8 mouse cellular contexts compared by ENCODE assay signal in genomic region chr6:72926755-72927482, GRCm38 (mm10). TPM values are rescaled to one million over a fixed set of nuclear protein-coding genes. Genes with fewer than 3 reads are reported as not detected.
A peak's percentile ranks its signal among the peaks of the same experiment; 100 is the strongest.
DNase-seq lines count a peak whose midpoint lies in the region; ATAC-seq and TF ChIP-seq lines count a peak whose summit lies in the region.

No protein-coding gene starts in this region.

- TF ChIP-seq CTCF in heart, postnatal 0 days (IDR thresholded peaks at IDR 0.05; ENCODE audit: low read depth), result no peak
- no peak for TF ChIP-seq CTCF in small intestine, adult 2 months (IDR thresholded peaks at IDR 0.05; ENCODE audit: extremely low read depth, insufficient read length, insufficient replicate concordance, low read depth, low read length)

- no peak overlapping the region for H3K9ac ChIP-seq in ES-E14 (ENCODE audit: insufficient read depth, low read depth, low read length, poor library complexity, severe bottlenecking)
- H3K9ac ChIP-seq in embryonic facial prominence, embryonic 12.5 days, result no peak overlapping the region
- no peak overlapping the region for H3K9ac ChIP-seq in heart, postnatal 0 days (replicated peaks; ENCODE audit: low read depth, low read length)
- no peak overlapping the region for H3K9ac ChIP-seq in limb, embryonic 14.5 days (ENCODE audit: low read depth, low read length, severe bottlenecking)

- H3K27me3 ChIP-seq in embryonic facial prominence, embryonic 12.5 days, result no peaks in the 10 kb centered on the region
- no peaks in the 10 kb centered on the region for H3K27me3 ChIP-seq in heart, postnatal 0 days (ENCODE audit: control insufficient read depth, insufficient read depth, low read length)
- H3K27me3 ChIP-seq in limb, embryonic 14.5 days (ENCODE audit: control insufficient read depth, insufficient read depth, low read length), result no peaks in the 10 kb centered on the region
- no peaks in the 10 kb centered on the region for H3K27me3 ChIP-seq in small intestine, adult 2 months (ENCODE audit: control insufficient read depth, insufficient read depth, low read length)

- peaks cover 4 to 5% of the 10 kb centered on the region in 2 experiments for H3K4me1 ChIP-seq in ES-E14 (ENCODE audit: control insufficient read depth in 2 of 2, insufficient read depth in 2 of 2, low read length in 2 of 2, poor library complexity in 1 of 2)
- peaks cover 5% of the 10 kb centered on the region; the same call in 1 of the 2 replicates for H3K4me1 ChIP-seq in embryonic facial prominence, embryonic 12.5 days
- H3K4me1 ChIP-seq in heart, postnatal 0 days (ENCODE audit: control insufficient read depth, insufficient read depth), result peaks cover 15% of the 10 kb centered on the region
- H3K4me1 ChIP-seq in limb, embryonic 14.5 days (ENCODE audit: control insufficient read depth, insufficient read depth, low read length), result peaks cover 8% of the 10 kb centered on the region
- H3K4me1 ChIP-seq in small intestine, adult 2 months (ENCODE audit: control insufficient read depth, insufficient read depth, insufficient read length, low read length), result peaks cover 17% of the 10 kb centered on the region; the same call in 1 of the 2 replicates

- H3K36me3 ChIP-seq in ES-E14 (ENCODE audit: control insufficient read depth, insufficient read depth, low read length, poor library complexity, severe bottlenecking), result no peaks in the 10 kb centered on the region
- H3K36me3 ChIP-seq in embryonic facial prominence, embryonic 12.5 days, result no peaks in the 10 kb centered on the region
- H3K36me3 ChIP-seq in heart, postnatal 0 days (replicated peaks; ENCODE audit: control insufficient read depth, insufficient read depth, low read length), result no peaks in the 10 kb centered on the region
- H3K36me3 ChIP-seq in limb, embryonic 14.5 days (ENCODE audit: control insufficient read depth, insufficient read depth, low read length), result no peaks in the 10 kb centered on the region
- H3K36me3 ChIP-seq in small intestine, adult 2 months (ENCODE audit: control insufficient read depth, insufficient read depth, low read length), result no peaks in the 10 kb centered on the region

- H3K4me2 ChIP-seq in embryonic facial prominence, embryonic 12.5 days (replicated peaks), result no peak overlapping the region
- H3K4me2 ChIP-seq in heart, postnatal 0 days (ENCODE audit: low read depth, low read length), result no peak overlapping the region
- no peak overlapping the region for H3K4me2 ChIP-seq in limb, embryonic 14.5 days (replicated peaks; ENCODE audit: low read depth, low read length, severe bottlenecking)

- ATAC-seq in embryonic facial prominence, embryonic 12.5 days (ENCODE audit: insufficient number of reproducible peaks, insufficient read depth, low FRiP score, low TSS enrichment), result peak; percentile 64; the same call in 1 of the 2 replicates
- ATAC-seq in heart, postnatal 0 days (ENCODE audit: insufficient read depth, low read depth), result peak; percentile 94
- ATAC-seq in limb, embryonic 14.5 days (ENCODE audit: low FRiP score, low read depth), result peak; percentile 62; the same call in 1 of the 2 replicates

- TF ChIP-seq POLR2A in limb, embryonic 14.5 days (IDR thresholded peaks at IDR 0.05; ENCODE audit: borderline replicate concordance, extremely low read depth, insufficient read depth, insufficient read length), result no peak
- TF ChIP-seq POLR2A in small intestine, adult 2 months (IDR thresholded peaks at IDR 0.05; ENCODE audit: low read depth, low read length), result no peak

- TF ChIP-seq EP300 in heart, postnatal 0 days (IDR thresholded peaks at IDR 0.05; ENCODE audit: low read depth), result peak; percentile 71; the same call in 1 of the 2 replicates

- peak overlapping the region; percentile 84 for H3K27ac ChIP-seq in ES-E14 (ENCODE audit: insufficient read depth, low read depth, low read length, poor library complexity, severe bottlenecking)
- no peak overlapping the region for H3K27ac ChIP-seq in embryonic facial prominence, embryonic 12.5 days
- H3K27ac ChIP-seq in heart, postnatal 0 days (ENCODE audit: low read depth), result peak overlapping the region; percentile 73
- H3K27ac ChIP-seq in limb, embryonic 14.5 days (replicated peaks; ENCODE audit: low read depth, low read length), result no peak overlapping the region
- peak overlapping the region; percentile 38; the same call in 1 of the 2 replicates for H3K27ac ChIP-seq in small intestine, adult 2 months (ENCODE audit: insufficient read depth, low read depth, low read length)

- no peak overlapping the region for H3K4me3 ChIP-seq in ES-E14 (ENCODE audit: insufficient read depth in 1 of 2, low read depth in 1 of 2, low read length in 2 of 2, poor library complexity in 1 of 2, severe bottlenecking in 1 of 2)
- H3K4me3 ChIP-seq in embryonic facial prominence, embryonic 12.5 days, result no peak overlapping the region
- H3K4me3 ChIP-seq in heart, postnatal 0 days (ENCODE audit: low read depth, low read length), result no peak overlapping the region
- no peak overlapping the region for H3K4me3 ChIP-seq in limb, embryonic 14.5 days (replicated peaks; ENCODE audit: low read length)
- no peak overlapping the region for H3K4me3 ChIP-seq in small intestine, adult 2 months (ENCODE audit: low read depth, low read length)

- 11% methylated on average over 9 of the region's 9 CpGs for WGBS in embryonic facial prominence, embryonic 12.5 days
- WGBS in heart, postnatal 0 days, result 11% methylated on average over 9 of the region's 9 CpGs
- WGBS in limb, embryonic 14.5 days, result 14% methylated on average over 9 of the region's 9 CpGs
- 18% methylated on average over 9 of the region's 9 CpGs for WGBS in small intestine, adult 2 months

- peaks cover 3% of the 10 kb centered on the region; the same call in 1 of the 2 replicates for H3K9me3 ChIP-seq in ES-E14 (ENCODE audit: control insufficient read depth, insufficient read depth, low read depth, low read length)
- no peaks in the 10 kb centered on the region for H3K9me3 ChIP-seq in embryonic facial prominence, embryonic 12.5 days
- H3K9me3 ChIP-seq in heart, postnatal 0 days (replicated peaks; ENCODE audit: control insufficient read depth, low read length), result no peaks in the 10 kb centered on the region
- no peaks in the 10 kb centered on the region for H3K9me3 ChIP-seq in limb, embryonic 14.5 days (ENCODE audit: control insufficient read depth, low read length)

- peak; percentile 63 to 87 for DNase-seq in adrenal gland, adult (ENCODE audit: inconsistent age in 2 of 2, low spot score in 1 of 2)
- DNase-seq in adrenal gland, postnatal 4 days (ENCODE audit: low spot score in 2 of 2), result no peak
- peak; percentile 90 for DNase-seq in ES-E14 (ENCODE audit: low read depth, low spot score)
- peak; percentile 93 for DNase-seq in heart, postnatal 0 days (ENCODE audit: low spot score)
- DNase-seq in limb, embryonic 14.5 days (ENCODE audit: low spot score), result peak; percentile 40
- no peak for DNase-seq in spleen, postnatal 10 days (ENCODE audit: low spot score in 2 of 2)

- in situ Hi-C loops in ES-E14 (cut with MboI; ENCODE audit: low sequenced_read_pairs in 2 of 2, unreplicated experiment in 2 of 2), result loop anchor here in 1 of 2 experiments (25.0 kb wide), 1 partner anchor 310 kb away; the partner anchor contains the start of gene Suclg1

TF ChIP-seq in ES-E14, 5 proteins besides CTCF, POLR2A, EP300 and RAD21:
- TF ChIP-seq ZNF384 (IDR thresholded peaks at IDR 0.05; ENCODE audit: low read depth, low read length) (no peak), ZC3H11A (IDR thresholded peaks at IDR 0.05; ENCODE audit: borderline replicate concordance, low read depth, low read length) (no peak), CHD2 (IDR thresholded peaks at IDR 0.05; ENCODE audit: low read depth, low read length) (no peak), MAFK (IDR thresholded peaks at IDR 0.05; ENCODE audit: insufficient read depth, low read depth, low read length) (no peak), HCFC1 (IDR thresholded peaks at IDR 0.05; ENCODE audit: borderline replicate concordance, insufficient read depth, low read length) (no peak)

RNA-seq across cellular contexts. Expression of gene Kcmf1, which starts 27.1 kb away (rescaled TPM):
- total RNA-seq in adrenal gland, postnatal 4 days (2021), result 10 to 100 TPM; 72.4 to 78.6 TPM
- total RNA-seq in ES-E14 (2012; rRNA removed), result 101 and 122 TPM in 2 replicates
- polyA plus RNA-seq in embryonic facial prominence, embryonic 12.5 days (2016; fragmentation: Nextera tagmentation; extraction: Ambion mirVana), result 48.0 and 57.3 TPM in 2 replicates
- 88.7 and 93.7 TPM in 2 replicates for total RNA-seq in heart, postnatal 0 days (2014; rRNA removed; ENCODE audit: low replicate concordance)
- polyA plus RNA-seq in heart, postnatal 0 days (2015; fragmentation: Nextera tagmentation; extraction: Ambion mirVana), result 43.7 and 52.1 TPM in 2 replicates
- polyA plus RNA-seq in limb, embryonic 14.5 days (2012; rRNA removed), result 86.9 and 119 TPM in 2 replicates
- polyA plus RNA-seq in limb, embryonic 14.5 days (2014; fragmentation: Nextera tagmentation; extraction: Ambion mirVana), result 61.4 and 65.5 TPM in 2 replicates
- 99.8 and 254 TPM in 2 replicates for polyA plus RNA-seq in small intestine, adult 2 months (2012; rRNA removed)

RNA-seq across cellular contexts. Expression of gene Tmsb10, which starts 31.6 kb away (rescaled TPM):
- total RNA-seq in adrenal gland, postnatal 4 days (2021), result 100 to 1,000 TPM; 594 to 750 TPM
- total RNA-seq in ES-E14 (2012; rRNA removed), result 430 and 651 TPM in 2 replicates
- 3,988 and 4,068 TPM in 2 replicates for polyA plus RNA-seq in embryonic facial prominence, embryonic 12.5 days (2016; fragmentation: Nextera tagmentation; extraction: Ambion mirVana)
- 43.7 and 63.7 TPM in 2 replicates for total RNA-seq in heart, postnatal 0 days (2014; rRNA removed; ENCODE audit: low replicate concordance)
- 1,264 and 1,367 TPM in 2 replicates for polyA plus RNA-seq in heart, postnatal 0 days (2015; fragmentation: Nextera tagmentation; extraction: Ambion mirVana)
- polyA plus RNA-seq in limb, embryonic 14.5 days (2012; rRNA removed), result 698 and 1,253 TPM in 2 replicates
- 2,385 and 2,395 TPM in 2 replicates for polyA plus RNA-seq in limb, embryonic 14.5 days (2014; fragmentation: Nextera tagmentation; extraction: Ambion mirVana)
- 16.5 and 30.4 TPM in 2 replicates for polyA plus RNA-seq in small intestine, adult 2 months (2012; rRNA removed)

Comparison
In these comparisons a context has a peak if more than half of its experiments do, and no peak if none do; other contexts are left out.
1. DNase-seq: peak in adrenal gland, adult (2 of 2), ES-E14 (single experiment), heart, postnatal 0 days (single experiment) and limb, embryonic 14.5 days (single experiment); none in adrenal gland, postnatal 4 days (0 of 2) and spleen, postnatal 10 days (0 of 2).
2. H3K27ac ChIP-seq: peak in ES-E14 (single experiment), heart, postnatal 0 days (single experiment) and small intestine, adult 2 months (single experiment); none in embryonic facial prominence, embryonic 12.5 days (single experiment) and limb, embryonic 14.5 days (single experiment).
3. RNA of gene Tmsb10, which starts 31.6 kb away (polyA plus RNA-seq): 3,988 to 4,068 TPM in embryonic facial prominence, embryonic 12.5 days, 698 to 2,395 TPM in limb, embryonic 14.5 days and 1,264 to 1,367 TPM in heart, postnatal 0 days; 16.5 to 30.4 TPM in small intestine, adult 2 months; every median in the first group is over 10 times any median in the second.
4. Peak in every context shown above with its lines, with median percentiles within 50 percentile points of each other: ATAC-seq.